Mouse (Mus musculus) neural tube, embryonic 15.5 days (tissue): ENCODE measurements around the gene Chrnb1. TPM values are rescaled to one million over a fixed set of nuclear protein-coding genes. Genes with fewer than 3 reads are reported as not detected.

ENCODE experiments used
- ATAC-seq: fragments of 200-750 bp; cut with Nextera tagmentation; 2 replicates; pipeline ENCODE4 v1.8.0; 2017; ENCODE audit warnings: mild to moderate bottlenecking, moderate TSS enrichment, moderate library complexity; ENCODE audit not compliant: low FRiP score
- H3K27ac ChIP-seq: fragments of 300-500 bp; sonication (generic); replicated peaks from 2 replicates; pipeline ENCODE4 v1.5.1; 2015; ENCODE audit warnings: mild to moderate bottlenecking, inconsistent platforms
- H3K27me3 ChIP-seq: fragments of 300-500 bp; sonication (generic); replicated peaks from 2 replicates; pipeline ENCODE4 v1.6.1; 2015; ENCODE audit warnings: inconsistent platforms
- H3K36me3 ChIP-seq: fragments of 300-500 bp; sonication (generic); 2 replicates; pipeline ENCODE4 v1.6.1; 2015; ENCODE audit warnings: inconsistent platforms
- H3K4me1 ChIP-seq: fragments of 300-500 bp; sonication (generic); 2 replicates; pipeline ENCODE4 v1.6.1; 2015; ENCODE audit warnings: inconsistent platforms
- H3K4me2 ChIP-seq: fragments of 300-500 bp; sonication (generic); 2 replicates; pipeline ENCODE4 v1.6.1; 2015; ENCODE audit warnings: inconsistent platforms, mild to moderate bottlenecking, moderate library complexity
- H3K4me3 ChIP-seq: fragments of 300-500 bp; sonication (generic); replicated peaks from 2 replicates; pipeline ENCODE4 v1.5.1; 2015; ENCODE audit warnings: mild to moderate bottlenecking, inconsistent platforms
- H3K9ac ChIP-seq: fragments of 300-500 bp; sonication (generic); replicated peaks from 2 replicates; pipeline ENCODE4 v1.6.1; 2015; ENCODE audit warnings: mild to moderate bottlenecking, inconsistent platforms
- H3K9me3 ChIP-seq: fragments of 300-500 bp; sonication (generic); replicated peaks from 2 replicates; pipeline ENCODE4 v1.6.1; 2016; ENCODE audit warnings: inconsistent platforms
- WGBS: fragments of 180-500 bp; shearing (Covaris S2); methylation state at CpG from one replicate; pipeline ENCODE4 v1.1.7; 2015; ENCODE audit warnings: mixed read lengths; 5-methylcytosine and 5-hydroxymethylcytosine counted together
- polyA plus RNA-seq: library from polyadenylated mRNA; unstranded; fragments of >200 nt; fragmentation: Nextera tagmentation; extraction: Ambion mirVana; gene quantifications from 2 replicates; pipeline ENCODE4 v1.2.1, GENCODE M21; 2015

Gene Chrnb1
- polyA plus RNA-seq, 1 experiment from 2014 or later, result 2.1 TPM

GRCm38 (mm10) chr11:69789431-69789830 lies 6.3 kb downstream of the Chrnb1 start:
- Histone ChIP-seq H3K27me3 (peaks cover 8% of the 10 kb centered on the region), H3K27ac (no peak overlapping the region), H3K36me3 (no peaks in the 10 kb centered on the region), H3K4me3 (no peak overlapping the region), H3K4me2 (no peak overlapping the region), H3K9me3 (no peaks in the 10 kb centered on the region), H3K9ac (no peak overlapping the region), H3K4me1 (no peaks in the 10 kb centered on the region)
- WGBS, result 75% methylated on average over 5 of the region's 5 CpGs
- ATAC-seq, result no peak

DNA sequence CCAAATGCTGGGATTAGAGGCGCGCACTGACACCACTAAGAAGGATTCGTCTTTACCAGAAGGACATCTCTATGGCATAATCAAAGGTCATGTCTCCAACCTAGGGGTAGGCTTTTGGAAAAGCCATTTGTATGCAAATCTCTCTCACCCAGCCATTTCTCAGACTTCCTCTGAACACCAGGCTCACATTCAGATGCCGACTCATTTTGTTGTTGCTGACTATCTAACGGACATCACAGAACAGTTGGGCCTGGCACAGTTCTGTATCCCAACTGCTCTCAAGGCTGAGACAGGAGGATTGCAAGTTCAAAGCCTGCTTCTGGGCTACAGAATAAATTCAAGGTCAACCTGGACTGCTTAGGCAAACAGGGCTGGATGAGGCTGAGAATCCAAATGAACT lies 8.4 kb downstream of the Chrnb1 start:
- no peak overlapping the region for H3K4me2 ChIP-seq
- no peaks in the 10 kb centered on the region for H3K27me3 ChIP-seq
- H3K4me3 ChIP-seq, result no peak overlapping the region
- H3K9me3 ChIP-seq, result no peaks in the 10 kb centered on the region
- H3K9ac ChIP-seq, result no peak overlapping the region
- H3K4me1 ChIP-seq, result no peaks in the 10 kb centered on the region
- WGBS, result 90% methylated on average over 5 of the region's 5 CpGs
- no peaks in the 10 kb centered on the region for H3K36me3 ChIP-seq
- ATAC-seq, result no peak
- H3K27ac ChIP-seq, result no peak overlapping the region

GRCm38 (mm10) chr11:69784793-69785272 lies 10.9 kb downstream of the Chrnb1 start:
- Histone ChIP-seq H3K4me1 (no peaks in the 10 kb centered on the region), H3K36me3 (no peaks in the 10 kb centered on the region), H3K27ac (no peak overlapping the region), H3K9me3 (no peaks in the 10 kb centered on the region), H3K4me3 (no peak overlapping the region), H3K4me2 (peak overlapping the region; percentile 3), H3K9ac (no peak overlapping the region), H3K27me3 (no peaks in the 10 kb centered on the region)
- 47% methylated on average over 15 of the region's 15 CpGs for WGBS
- ATAC-seq, result no peak

DNA sequence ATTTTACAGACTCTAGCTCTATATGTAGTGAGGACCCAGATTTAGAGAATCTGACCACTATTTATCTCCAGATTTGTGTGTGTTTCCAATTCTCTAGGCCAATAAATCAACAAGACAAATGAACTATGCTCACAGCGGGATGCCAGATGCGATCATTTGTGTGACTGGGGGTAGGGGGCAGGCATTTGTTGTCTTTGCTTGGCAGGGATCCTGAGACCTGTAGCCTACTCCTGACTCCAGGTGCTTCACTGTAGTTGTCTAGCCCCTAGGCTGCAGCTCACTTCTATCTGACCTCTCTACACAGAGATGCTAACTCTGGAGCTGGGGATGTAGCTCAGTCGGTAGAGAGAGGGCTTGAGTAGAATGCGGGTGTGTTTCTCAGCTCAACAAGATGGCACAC lies 13.9 kb downstream of the Chrnb1 start:
- Histone ChIP-seq H3K9ac (no peak overlapping the region), H3K4me2 (no peak overlapping the region), H3K27ac (no peak overlapping the region), H3K27me3 (no peaks in the 10 kb centered on the region; the same call in 1 of the 2 replicates), H3K4me3 (no peak overlapping the region), H3K4me1 (no peaks in the 10 kb centered on the region), H3K36me3 (peaks cover 15% of the 10 kb centered on the region), H3K9me3 (no peaks in the 10 kb centered on the region)
- ATAC-seq, result no peak
- WGBS, result 31% methylated on average over 4 of the region's 4 CpGs

- no peak overlapping the region for H3K4me2 ChIP-seq
- no peak overlapping the region for H3K4me3 ChIP-seq
- 54% methylated on average over 7 of the region's 7 CpGs for WGBS
- H3K27me3 ChIP-seq, result no peaks in the 10 kb centered on the region; the same call in 1 of the 2 replicates
- no peaks in the 10 kb centered on the region for H3K9me3 ChIP-seq
- ATAC-seq, result no peak
- no peak overlapping the region for H3K27ac ChIP-seq
- H3K36me3 ChIP-seq, result peaks cover 33% of the 10 kb centered on the region
- no peak overlapping the region for H3K9ac ChIP-seq
- no peaks in the 10 kb centered on the region for H3K4me1 ChIP-seq
These were observed 16.8 kb downstream of the Chrnb1 start for GRCm38 (mm10) chr11:69778985-69779384.

DNA sequence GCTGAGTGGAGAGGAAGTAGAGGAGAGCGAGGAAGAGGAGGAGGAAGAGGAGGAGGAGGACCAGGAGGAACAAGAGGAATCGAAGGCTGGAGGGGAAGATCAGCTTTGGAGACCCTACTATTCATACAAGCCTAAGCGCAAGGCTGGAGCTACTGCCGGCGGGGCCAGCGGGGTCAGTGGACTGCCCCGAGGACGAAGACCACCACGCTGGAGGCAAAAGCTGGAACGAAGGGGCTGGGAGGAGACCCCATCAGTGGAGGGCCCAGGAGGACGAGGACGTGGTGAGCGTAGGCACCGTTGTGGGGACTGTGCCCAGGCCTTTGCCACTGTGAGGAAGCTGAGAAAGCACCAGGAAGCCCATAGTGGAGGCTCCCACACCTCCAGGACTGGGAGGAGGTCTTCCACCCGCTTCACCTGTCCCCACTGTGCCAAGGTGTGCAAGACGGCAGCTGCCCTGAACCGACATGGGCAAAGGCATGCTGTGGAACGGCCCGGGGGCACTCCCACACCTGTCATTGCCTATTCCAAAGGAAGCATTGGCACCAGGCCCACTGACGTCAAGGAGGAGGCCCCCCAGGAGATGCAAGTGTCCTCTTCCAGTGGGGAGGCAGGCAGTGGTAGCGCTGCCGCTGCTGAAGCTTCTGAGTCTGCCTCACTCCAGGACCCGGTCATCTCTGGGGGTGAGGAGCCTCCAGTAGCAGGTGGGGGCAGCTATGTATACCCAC lies 17.3 kb downstream of the Chrnb1 start:
- no peaks in the 10 kb centered on the region for H3K9me3 ChIP-seq
- WGBS, result 78% methylated on average over 23 of the region's 23 CpGs
- no peak for ATAC-seq

DNA sequence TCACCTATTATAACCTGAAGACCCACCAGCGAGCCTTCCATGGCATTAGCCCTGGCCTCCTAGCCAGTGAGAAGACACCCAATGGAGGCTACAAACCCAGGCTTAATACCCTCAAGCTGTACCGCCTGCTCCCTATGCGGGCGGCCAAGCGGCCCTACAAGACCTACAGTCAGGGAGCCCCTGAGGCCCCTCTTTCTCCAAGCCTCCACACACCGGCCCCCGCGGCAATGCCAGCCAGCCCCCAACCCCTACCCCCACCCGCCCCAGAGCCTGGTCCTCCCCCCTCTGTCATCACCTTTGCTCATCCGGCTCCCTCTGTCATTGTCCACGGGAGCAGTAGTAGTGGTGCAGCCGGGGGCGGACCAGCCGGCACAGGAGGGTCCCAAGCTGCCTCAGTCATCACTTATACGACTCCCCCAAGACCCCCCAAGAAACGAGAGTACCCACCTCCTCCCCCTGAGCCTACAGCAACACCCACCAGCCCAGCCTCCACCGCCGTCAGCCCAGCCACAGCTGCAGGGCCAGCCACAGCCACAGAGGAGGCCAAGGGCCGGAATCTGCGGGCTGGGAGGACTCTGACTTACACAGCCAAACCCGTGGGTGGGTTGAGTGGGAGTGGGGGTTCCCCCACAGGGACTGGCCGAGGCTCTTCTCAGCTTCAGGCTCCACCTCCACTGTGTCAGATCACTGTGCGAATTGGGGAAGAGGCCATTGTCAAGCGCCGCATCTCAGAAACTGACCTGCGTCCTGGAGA lies 18.1 kb downstream of the Chrnb1 start:
- Histone ChIP-seq H3K27ac (no peak overlapping the region), H3K4me1 (no peaks in the 10 kb centered on the region)
- WGBS, result 60% methylated on average over 26 of the region's 26 CpGs

More for the DNA sequence above, 17.3 kb downstream of the Chrnb1 start:
- no peaks in the 10 kb centered on the region for H3K4me1 ChIP-seq
- H3K9ac ChIP-seq, result no peak overlapping the region
- H3K4me2 ChIP-seq, result no peak overlapping the region
- peaks cover 33% of the 10 kb centered on the region for H3K36me3 ChIP-seq
- H3K27ac ChIP-seq, result no peak overlapping the region
- no peaks in the 10 kb centered on the region; the same call in 1 of the 2 replicates for H3K27me3 ChIP-seq
- no peak overlapping the region for H3K4me3 ChIP-seq

DNA sequence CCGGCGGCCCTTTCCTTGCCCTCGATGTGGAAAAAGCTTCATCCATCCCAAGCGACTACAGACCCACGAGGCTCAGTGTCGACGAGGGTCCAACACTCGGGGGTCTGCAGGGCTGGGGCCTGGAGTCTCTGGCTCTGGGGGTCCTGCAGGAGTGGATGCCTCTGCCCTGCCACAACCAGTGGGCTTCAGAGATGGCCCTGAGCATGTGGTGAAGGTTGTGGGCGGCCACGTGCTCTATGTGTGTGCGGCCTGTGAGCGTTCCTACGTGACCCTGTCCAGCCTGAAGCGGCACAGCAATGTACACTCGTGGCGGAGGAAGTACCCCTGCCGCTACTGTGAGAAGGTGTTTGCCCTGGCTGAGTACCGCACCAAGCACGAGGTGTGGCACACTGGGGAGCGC lies 19.3 kb downstream of the Chrnb1 start:
- ATAC-seq, result no peak
- 84% methylated on average over 20 of the region's 20 CpGs for WGBS
- no peak overlapping the region for H3K4me3 ChIP-seq
- no peak overlapping the region for H3K9ac ChIP-seq
- no peaks in the 10 kb centered on the region; the same call in 1 of the 2 replicates for H3K27me3 ChIP-seq
- H3K4me1 ChIP-seq, result no peaks in the 10 kb centered on the region
- peaks cover 36% of the 10 kb centered on the region for H3K36me3 ChIP-seq
- no peak overlapping the region for H3K27ac ChIP-seq
- no peak overlapping the region for H3K4me2 ChIP-seq
- H3K9me3 ChIP-seq, result no peaks in the 10 kb centered on the region

More for the DNA sequence above, 18.1 kb downstream of the Chrnb1 start:
- no peak overlapping the region for H3K9ac ChIP-seq
- 0 out of 2 replicates have a peak, but pooled peaks have one; percentile 10 for ATAC-seq
- H3K4me2 ChIP-seq, result no peak overlapping the region
- H3K27me3 ChIP-seq, result no peaks in the 10 kb centered on the region; the same call in 1 of the 2 replicates
- no peak overlapping the region for H3K4me3 ChIP-seq
- no peaks in the 10 kb centered on the region for H3K9me3 ChIP-seq
- peaks cover 36% of the 10 kb centered on the region for H3K36me3 ChIP-seq

DNA sequence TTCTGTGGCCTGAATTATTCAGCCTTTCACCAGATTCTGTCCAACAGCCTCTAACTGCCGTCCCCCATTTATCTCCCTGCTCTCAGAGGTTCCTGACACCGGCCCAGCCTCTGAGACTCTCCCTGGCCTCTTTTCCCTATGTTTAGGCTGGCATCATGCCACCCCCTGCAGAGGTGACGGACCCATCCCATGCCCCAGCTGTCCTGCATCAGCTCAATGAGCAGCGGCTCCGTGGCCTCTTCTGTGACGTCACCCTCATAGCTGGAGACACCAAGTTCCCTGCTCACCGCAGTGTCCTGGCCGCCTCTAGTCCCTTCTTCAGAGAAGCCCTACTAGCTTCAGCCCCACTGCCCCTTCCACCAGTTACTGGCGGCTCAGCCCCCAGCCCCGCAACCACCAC lies 20.0 kb downstream of the Chrnb1 start:
- no peaks in the 10 kb centered on the region for H3K4me1 ChIP-seq
- no peak overlapping the region for H3K4me3 ChIP-seq
- ATAC-seq, result no peak
- peaks cover 36% of the 10 kb centered on the region for H3K36me3 ChIP-seq
- H3K27ac ChIP-seq, result no peak overlapping the region
- H3K9me3 ChIP-seq, result no peaks in the 10 kb centered on the region
- no peak overlapping the region for H3K9ac ChIP-seq
- WGBS, result 66% methylated on average over 10 of the region's 10 CpGs
- no peaks in the 10 kb centered on the region; the same call in 1 of the 2 replicates for H3K27me3 ChIP-seq
- no peak overlapping the region for H3K4me2 ChIP-seq

- H3K4me1 ChIP-seq, result no peaks in the 10 kb centered on the region
- H3K36me3 ChIP-seq, result peaks cover 36% of the 10 kb centered on the region
- no peak overlapping the region for H3K9ac ChIP-seq
- WGBS, result 62% methylated on average over 5 of the region's 5 CpGs
- no peak overlapping the region for H3K4me2 ChIP-seq
- no peak for ATAC-seq
- no peaks in the 10 kb centered on the region; the same call in 1 of the 2 replicates for H3K27me3 ChIP-seq
- no peaks in the 10 kb centered on the region for H3K9me3 ChIP-seq
- no peak overlapping the region for H3K27ac ChIP-seq
- H3K4me3 ChIP-seq, result no peak overlapping the region
These were observed 20.8 kb downstream of the Chrnb1 start for GRCm38 (mm10) chr11:69774961-69775360.

DNA sequence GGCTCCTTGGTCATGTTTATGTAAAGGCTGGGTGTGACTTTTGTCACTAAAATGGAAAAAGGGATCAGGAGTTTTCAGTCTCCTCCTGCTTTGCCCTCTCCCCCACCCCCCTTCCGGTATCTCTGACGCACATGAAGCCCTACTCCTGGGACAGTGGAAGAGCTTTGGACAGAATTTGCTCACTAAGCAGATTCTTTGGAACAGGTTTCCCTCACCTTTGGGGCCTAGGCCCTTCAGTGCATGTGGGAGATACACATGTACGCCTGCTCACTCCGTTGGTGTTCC lies 28.2 kb downstream of the Chrnb1 start:
- peak overlapping the region; percentile 71; the same call in 1 of the 2 replicates for H3K4me3 ChIP-seq
- no peaks in the 10 kb centered on the region for H3K9me3 ChIP-seq
- WGBS, result 63% methylated on average over 4 of the region's 4 CpGs
- ATAC-seq, result no peak
- H3K4me1 ChIP-seq, result peaks cover 33% of the 10 kb centered on the region
- no peak overlapping the region for H3K27ac ChIP-seq
- H3K4me2 ChIP-seq, result peak overlapping the region; percentile 74
- H3K27me3 ChIP-seq, result no peaks in the 10 kb centered on the region
- no peaks in the 10 kb centered on the region for H3K36me3 ChIP-seq
- 0 out of 2 replicates have a peak overlapping the region, but pooled peaks have one; percentile 7 for H3K9ac ChIP-seq
